Mouse (Mus musculus) forebrain, embryonic 14.5 days (tissue): ENCODE measurements around the gene Cxcl14. TPM values are rescaled to one million over a fixed set of nuclear protein-coding genes. Genes with fewer than 3 reads are reported as not detected.

Source experiments
- ATAC-seq: fragments of 200-750 bp; cut with Nextera tagmentation; 2 replicates; pipeline ENCODE4 v1.8.0; 2017; ENCODE audit warnings: mild to moderate bottlenecking, moderate library complexity
- DNase-seq: peaks from one replicate; pipeline ENCODE4 v3.0.0-alpha.2; 2015; ENCODE audit warnings: low spot score
- H3K27ac ChIP-seq: fragments of 300-500 bp; sonication (generic); 2 replicates; pipeline ENCODE4 v1.5.1; 2014; ENCODE audit warnings: low read depth, mild to moderate bottlenecking, control low read depth, low read length, moderate library complexity
- H3K27me3 ChIP-seq: fragments of 300-500 bp; sonication (generic); replicated peaks from 2 replicates; pipeline ENCODE4 v1.6.1; 2014; ENCODE audit warnings: low read length, control low read depth, mixed read lengths; ENCODE audit not compliant: control insufficient read depth, insufficient read depth
- H3K36me3 ChIP-seq: fragments of 300-500 bp; sonication (generic); 2 replicates; pipeline ENCODE4 v1.6.1; 2014; ENCODE audit warnings: low read length, control low read depth; ENCODE audit not compliant: control insufficient read depth, insufficient read depth
- H3K4me1 ChIP-seq: fragments of 300-500 bp; sonication (generic); 2 replicates; pipeline ENCODE4 v1.6.1; 2014; ENCODE audit warnings: antibody characterized with exemption, low read length, control low read depth; ENCODE audit not compliant: control insufficient read depth, insufficient read depth
- H3K4me2 ChIP-seq: fragments of 300-500 bp; sonication (generic); 2 replicates; pipeline ENCODE4 v1.6.1; 2014; ENCODE audit warnings: mild to moderate bottlenecking, control low read depth, low read length
- H3K4me3 ChIP-seq: fragments of 300-500 bp; sonication (generic); 2 replicates; pipeline ENCODE4 v1.5.1; 2014; ENCODE audit warnings: low read depth, low read length, control low read depth
- H3K9ac ChIP-seq: fragments of 300-500 bp; sonication (generic); 2 replicates; pipeline ENCODE4 v1.6.1; 2014; ENCODE audit warnings: mild to moderate bottlenecking, low read length, control low read depth, moderate library complexity
- H3K9me3 ChIP-seq: fragments of 300-500 bp; sonication (generic); replicated peaks from 2 replicates; pipeline ENCODE4 v1.6.1; 2016; ENCODE audit warnings: low read length, control low read depth, mixed read lengths; ENCODE audit not compliant: control insufficient read depth
- WGBS: fragments of 180-500 bp; shearing (Covaris S2); extraction: QIAGEN DNeasy Blood & Tissue Kit; methylation state at CpG from one replicate; pipeline ENCODE4 v1.1.7; 2014; 5-methylcytosine and 5-hydroxymethylcytosine counted together
- polyA plus RNA-seq: library from polyadenylated mRNA; unstranded; fragments of >200 nt; fragmentation: Nextera tagmentation; extraction: Ambion mirVana; gene quantifications from 2 replicates; pipeline ENCODE4 v1.2.1, GENCODE M21; 2014

The Cxcl14 gene
- polyA plus RNA-seq, 1 experiment from 2014 or later, result 8.1 TPM

DNA sequence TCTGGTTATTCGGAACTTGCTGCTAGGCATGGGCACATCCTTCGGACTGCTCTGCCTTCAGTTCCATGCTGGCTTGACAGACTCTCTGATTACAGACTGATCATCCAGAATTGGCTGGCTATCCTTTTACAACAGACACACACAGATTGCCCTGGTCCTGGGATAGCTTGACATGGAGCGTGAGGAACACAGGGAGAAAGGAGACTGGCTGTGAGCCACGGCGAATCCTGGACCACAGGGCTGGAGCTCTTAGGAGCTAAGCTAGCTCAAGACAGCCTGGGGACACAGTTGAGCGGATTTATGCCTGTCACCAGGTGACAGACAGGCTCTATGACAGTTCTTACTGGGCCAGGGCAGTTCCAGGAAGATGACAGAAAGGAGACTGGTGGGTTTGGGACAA is 36.0 kb upstream of the Cxcl14 start:
- WGBS, result 81% methylated on average over 6 of the region's 6 CpGs
- H3K4me3 ChIP-seq, result no peak overlapping the region
- no peaks in the 10 kb centered on the region for H3K27me3 ChIP-seq
- ATAC-seq (no peak), DNase-seq (no peak)
- peaks cover 9% of the 10 kb centered on the region for H3K4me1 ChIP-seq
- no peaks in the 10 kb centered on the region for H3K9me3 ChIP-seq
- H3K4me2 ChIP-seq, result no peak overlapping the region
- no peak overlapping the region for H3K9ac ChIP-seq
- H3K36me3 ChIP-seq, result no peaks in the 10 kb centered on the region
- no peak overlapping the region for H3K27ac ChIP-seq

DNA sequence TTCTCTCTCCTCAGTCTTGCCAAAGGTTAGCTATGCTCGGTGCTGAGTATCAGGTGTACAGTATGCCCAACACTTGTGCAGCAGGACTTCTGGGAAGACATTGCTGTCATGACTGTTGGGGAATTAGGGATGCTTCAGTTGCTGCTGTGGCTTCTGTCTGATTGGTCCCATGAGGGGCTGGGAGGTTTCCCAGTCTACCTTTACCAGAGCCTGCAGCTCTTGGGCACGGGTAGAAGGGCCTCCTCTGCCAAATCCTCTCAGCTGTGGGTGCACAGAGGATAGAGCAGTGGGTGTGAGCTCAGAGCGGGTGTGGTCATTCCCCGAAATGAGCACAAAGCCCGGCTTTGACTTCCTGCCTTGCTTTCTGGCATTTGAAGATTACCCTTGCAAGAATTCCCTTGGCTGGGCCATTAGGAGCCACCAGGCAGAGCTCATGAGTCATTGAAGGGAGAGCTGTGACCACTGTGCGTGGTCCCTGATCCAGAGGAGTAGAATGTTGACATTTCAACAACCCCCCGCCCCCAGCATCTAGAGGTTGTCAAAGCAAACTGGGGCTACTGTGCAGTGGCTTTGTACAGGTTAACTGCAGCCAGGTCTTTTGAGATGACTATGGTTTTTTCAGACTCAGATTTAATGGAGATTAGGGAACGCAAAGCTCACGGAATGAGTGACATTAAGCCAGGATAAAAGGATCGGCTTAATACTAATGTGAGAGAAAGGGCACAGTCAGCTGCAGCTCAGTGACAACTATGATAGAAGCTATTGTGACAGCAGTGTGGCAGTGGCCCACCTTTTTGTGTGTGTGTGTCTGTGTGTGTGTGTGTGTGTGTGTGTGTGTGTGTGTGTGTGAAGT is 34.5 kb upstream of the Cxcl14 start:
- DNase-seq, result no peak

DNA sequence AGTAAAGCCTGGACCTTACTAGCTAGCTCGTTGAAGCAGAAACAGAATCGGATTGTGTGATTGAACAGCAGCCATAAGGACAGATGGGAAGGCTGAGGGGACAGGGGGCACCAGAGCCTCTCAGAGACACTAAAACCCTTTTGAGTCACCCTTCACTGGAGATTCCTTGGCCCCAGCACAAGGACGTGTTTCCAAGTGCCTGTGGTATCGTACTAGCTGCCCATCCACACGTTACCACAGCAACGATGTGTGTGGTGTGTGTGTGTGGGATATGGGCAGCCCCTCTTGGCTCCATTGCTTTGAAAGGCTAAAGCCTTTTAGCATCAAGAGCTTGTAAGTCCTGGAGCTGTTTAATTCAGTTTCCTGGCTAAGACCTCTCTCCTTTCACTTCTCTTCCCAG is 33.4 kb upstream of the Cxcl14 start:
- no peaks in the 10 kb centered on the region for H3K27me3 ChIP-seq
- ATAC-seq, result no peak

More for the DNA sequence above, 34.5 kb upstream of the Cxcl14 start:
- WGBS, result 33% methylated on average over 10 of the region's 10 CpGs
- ATAC-seq, result no peak
- Histone ChIP-seq H3K36me3 (no peaks in the 10 kb centered on the region), H3K4me3 (no peak overlapping the region), H3K4me2 (no peak overlapping the region), H3K27me3 (no peaks in the 10 kb centered on the region), H3K9ac (no peak overlapping the region), H3K27ac (no peak overlapping the region), H3K9me3 (no peaks in the 10 kb centered on the region), H3K4me1 (peaks cover 9% of the 10 kb centered on the region)

DNA sequence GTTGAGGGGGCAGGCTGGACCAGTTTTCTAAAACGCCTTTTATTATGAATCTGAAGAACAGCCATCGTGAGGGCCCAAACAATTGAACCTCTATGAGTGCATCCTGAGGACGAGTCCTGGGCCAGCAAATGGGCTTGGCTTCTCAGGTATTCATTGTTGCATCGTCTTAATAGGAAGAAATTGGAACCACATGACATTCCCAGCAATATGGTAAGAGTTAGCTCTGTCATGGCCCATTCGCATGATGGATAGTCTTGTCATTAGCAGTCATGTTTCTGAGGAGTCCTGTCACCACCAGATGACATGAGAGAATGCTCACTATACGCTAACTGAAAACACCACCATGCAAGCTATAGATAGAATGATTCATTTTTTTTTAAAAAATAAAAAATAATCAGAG is 32.8 kb upstream of the Cxcl14 start:
- Histone ChIP-seq H3K36me3 (no peaks in the 10 kb centered on the region), H3K4me2 (no peak overlapping the region), H3K4me3 (no peak overlapping the region), H3K9me3 (no peaks in the 10 kb centered on the region), H3K4me1 (peaks cover 9% of the 10 kb centered on the region), H3K27ac (no peak overlapping the region), H3K9ac (no peak overlapping the region), H3K27me3 (no peaks in the 10 kb centered on the region)
- WGBS, result 87% methylated on average over 6 of the region's 6 CpGs
- ATAC-seq (no peak), DNase-seq (no peak)

More for the DNA sequence above, 33.4 kb upstream of the Cxcl14 start:
- no peak overlapping the region for H3K27ac ChIP-seq
- H3K9ac ChIP-seq, result no peak overlapping the region
- H3K4me2 ChIP-seq, result no peak overlapping the region
- peaks cover 9% of the 10 kb centered on the region for H3K4me1 ChIP-seq
- no peak overlapping the region for H3K4me3 ChIP-seq
- peak; percentile 45 for DNase-seq
- no peaks in the 10 kb centered on the region for H3K9me3 ChIP-seq
- WGBS, result 53% methylated on average over 6 of the region's 6 CpGs
- no peaks in the 10 kb centered on the region for H3K36me3 ChIP-seq

DNA sequence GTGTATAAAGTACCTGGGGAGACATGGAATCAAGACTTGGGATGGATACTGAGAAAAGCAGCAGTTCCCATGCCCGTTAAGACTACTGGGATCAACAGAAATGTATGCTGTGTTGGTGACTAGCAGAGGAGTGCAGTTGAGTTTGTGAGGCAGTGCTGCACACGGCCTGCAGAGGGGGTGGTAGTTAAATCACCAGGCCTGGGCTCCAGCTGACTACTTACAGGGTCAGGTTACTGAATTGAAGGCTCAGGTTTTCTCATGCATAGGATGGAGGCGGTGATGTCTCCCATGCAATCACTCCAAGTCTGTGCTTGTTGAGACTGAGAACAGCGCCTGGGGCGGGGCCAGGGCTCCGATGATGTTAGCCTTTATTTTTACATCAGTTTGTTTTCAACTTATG is 31.4 kb upstream of the Cxcl14 start:
- ATAC-seq, result no peak
- H3K4me3 ChIP-seq, result no peak overlapping the region
- 25% methylated on average over 6 of the region's 6 CpGs for WGBS
- no peak for DNase-seq
- H3K4me1 ChIP-seq, result peaks cover 9% of the 10 kb centered on the region
- H3K9me3 ChIP-seq, result no peaks in the 10 kb centered on the region
- no peak overlapping the region for H3K4me2 ChIP-seq
- no peaks in the 10 kb centered on the region for H3K36me3 ChIP-seq
- no peak overlapping the region for H3K9ac ChIP-seq
- H3K27me3 ChIP-seq, result no peaks in the 10 kb centered on the region
- H3K27ac ChIP-seq, result no peak overlapping the region

DNA sequence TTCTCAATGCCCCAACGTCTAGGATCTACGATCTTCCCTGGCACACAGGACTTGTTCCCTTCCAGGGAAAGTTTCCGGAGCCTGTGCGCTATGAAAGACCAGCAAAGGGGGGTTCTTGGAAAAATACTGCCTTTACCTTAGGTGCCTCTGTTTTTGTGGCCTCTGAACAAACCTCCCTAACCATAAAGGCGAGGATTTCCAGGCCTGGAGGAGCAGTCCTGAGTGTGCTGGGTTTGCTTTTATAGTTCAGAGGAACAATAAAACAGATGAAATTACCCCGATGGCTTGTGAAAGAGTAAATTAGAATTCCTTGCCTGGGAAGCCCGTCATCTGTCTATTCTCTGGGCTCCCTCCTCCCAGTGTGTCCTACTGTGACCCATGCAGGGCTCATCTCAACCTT is 25.3 kb upstream of the Cxcl14 start:
- ATAC-seq (no peak), DNase-seq (no peak)
- no peaks in the 10 kb centered on the region for H3K36me3 ChIP-seq
- no peaks in the 10 kb centered on the region for H3K27me3 ChIP-seq
- no peak overlapping the region for H3K27ac ChIP-seq
- 63% methylated on average over 7 of the region's 7 CpGs for WGBS
- H3K9ac ChIP-seq, result no peak overlapping the region
- no peak overlapping the region for H3K4me2 ChIP-seq
- no peak overlapping the region for H3K4me3 ChIP-seq
- no peaks in the 10 kb centered on the region for H3K9me3 ChIP-seq
- H3K4me1 ChIP-seq, result no peaks in the 10 kb centered on the region

DNA sequence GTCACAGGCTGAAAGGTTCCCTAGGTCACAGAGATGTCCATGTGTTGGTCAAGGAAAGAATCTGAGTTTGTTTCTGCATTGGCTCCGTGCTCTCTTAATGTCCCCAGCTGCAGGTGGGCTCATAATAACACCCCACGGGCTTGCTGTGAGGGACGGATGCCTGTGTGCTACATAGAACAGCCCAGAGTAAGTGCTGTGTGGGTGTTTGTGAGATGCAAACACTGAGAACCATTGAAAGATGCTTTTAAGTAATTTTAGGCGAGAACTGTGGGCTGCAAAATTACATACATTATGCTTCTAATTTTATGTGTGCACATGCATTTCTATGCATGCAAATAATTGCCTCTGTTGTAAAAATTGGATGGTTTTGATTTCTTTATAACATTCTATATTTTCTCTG is 20.6 kb upstream of the Cxcl14 start:
- DNase-seq, result no peak
- no peak overlapping the region for H3K27ac ChIP-seq
- WGBS, result 62% methylated on average over 4 of the region's 4 CpGs
- H3K4me1 ChIP-seq, result peaks cover 4% of the 10 kb centered on the region; the same call in 1 of the 2 replicates
- no peaks in the 10 kb centered on the region for H3K36me3 ChIP-seq
- ATAC-seq, result no peak
- H3K4me3 ChIP-seq, result no peak overlapping the region
- no peaks in the 10 kb centered on the region for H3K27me3 ChIP-seq
- no peak overlapping the region for H3K4me2 ChIP-seq
- no peaks in the 10 kb centered on the region for H3K9me3 ChIP-seq
- no peak overlapping the region for H3K9ac ChIP-seq

DNA sequence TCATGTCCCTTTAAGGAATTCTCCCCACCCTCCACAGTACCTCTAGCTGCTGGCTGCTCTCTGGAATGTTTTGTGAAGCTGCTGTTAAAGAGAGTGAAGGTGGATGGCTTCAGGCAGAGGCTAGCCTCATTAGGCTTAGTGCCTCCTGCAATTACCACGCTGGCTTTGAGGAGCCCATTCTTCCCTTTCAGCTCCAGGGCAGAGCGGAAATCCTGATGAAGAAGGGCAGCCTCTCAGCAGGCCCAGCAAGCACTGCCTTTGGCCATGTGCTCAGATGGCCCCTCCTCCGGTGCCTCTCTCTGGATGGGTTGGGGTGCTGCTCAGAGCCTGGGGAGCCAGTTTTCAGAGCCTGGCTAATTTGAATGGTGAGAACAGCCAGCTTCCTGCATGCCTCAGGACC is 18.9 kb upstream of the Cxcl14 start:
- Histone ChIP-seq H3K9ac (no peak overlapping the region), H3K27me3 (no peaks in the 10 kb centered on the region), H3K9me3 (peaks cover 7% of the 10 kb centered on the region; the same call in 1 of the 2 replicates), H3K4me2 (no peak overlapping the region), H3K27ac (no peak overlapping the region), H3K4me3 (no peak overlapping the region), H3K4me1 (peaks cover 4% of the 10 kb centered on the region; the same call in 1 of the 2 replicates), H3K36me3 (no peaks in the 10 kb centered on the region)
- 6% methylated on average over 3 of the region's 3 CpGs for WGBS
- peak; percentile 38 for DNase-seq
- ATAC-seq, result no peak

DNA sequence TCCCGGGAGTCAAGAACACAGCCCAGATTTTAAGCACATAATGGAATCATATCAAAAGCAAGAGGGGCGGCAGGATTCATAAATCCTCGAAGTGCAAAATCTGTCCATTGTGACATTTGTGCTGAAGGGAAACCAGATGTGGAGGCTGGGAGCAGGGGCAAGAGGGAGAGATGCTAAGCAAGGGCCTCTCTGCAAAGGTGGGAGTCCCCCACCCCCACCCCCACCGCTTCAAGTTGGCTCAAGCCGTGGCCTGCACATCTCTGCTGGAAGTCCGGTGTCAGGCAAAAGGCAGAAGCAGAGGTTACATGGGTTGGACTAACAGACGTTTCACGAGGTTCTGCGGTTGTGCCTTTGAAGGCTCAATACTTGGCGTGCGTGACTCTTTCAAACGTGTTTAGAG is 8.7 kb upstream of the Cxcl14 start:
- ATAC-seq (no peak), DNase-seq (no peak)
- 71% methylated on average over 12 of the region's 12 CpGs for WGBS
- Histone ChIP-seq H3K27me3 (no peaks in the 10 kb centered on the region), H3K9me3 (no peaks in the 10 kb centered on the region), H3K4me2 (no peak overlapping the region), H3K9ac (no peak overlapping the region), H3K4me3 (no peak overlapping the region), H3K36me3 (no peaks in the 10 kb centered on the region), H3K27ac (no peak overlapping the region), H3K4me1 (no peaks in the 10 kb centered on the region)
